Mouse (Mus musculus) midbrain, embryonic 10.5 days (tissue): ENCODE data around the gene Oit1. TPM values are rescaled to one million over a fixed set of nuclear protein-coding genes. Genes with fewer than 3 reads are reported as not detected.

Experiments used
- DNase-seq: peaks from one replicate; pipeline ENCODE4 v3.0.0-alpha.2; 2017; ENCODE audit warnings: low spot score
- H3K27ac ChIP-seq: fragments of 300-500 bp; sonication (generic); replicated peaks from 2 replicates; pipeline ENCODE4 v1.5.1; 2016; ENCODE audit warnings: mild to moderate bottlenecking
- H3K27me3 ChIP-seq: fragments of 300-500 bp; sonication (generic); 2 replicates; pipeline ENCODE4 v1.6.1; 2016; ENCODE audit warnings: low read depth, mild to moderate bottlenecking; ENCODE audit not compliant: poor library complexity, severe bottlenecking
- H3K36me3 ChIP-seq: fragments of 300-500 bp; sonication (generic); 2 replicates; pipeline ENCODE4 v1.6.1; 2016; ENCODE audit warnings: mild to moderate bottlenecking, moderate library complexity
- H3K4me1 ChIP-seq: fragments of 300-500 bp; sonication (generic); 2 replicates; pipeline ENCODE4 v1.6.1; 2016
- H3K4me3 ChIP-seq: fragments of 300-500 bp; sonication (generic); 2 replicates; pipeline ENCODE4 v1.5.1; 2016; ENCODE audit warnings: mild to moderate bottlenecking, moderate library complexity
- H3K9me3 ChIP-seq: fragments of 300-500 bp; sonication (generic); replicated peaks from 2 replicates; pipeline ENCODE4 v1.6.1; 2016; ENCODE audit warnings: mild to moderate bottlenecking
- WGBS: fragments of 180-500 bp; shearing (Covaris S2); methylation state at CpG from one replicate; pipeline ENCODE4 v1.1.7; 2016; 5-methylcytosine and 5-hydroxymethylcytosine counted together
- polyA plus RNA-seq: library from polyadenylated mRNA; unstranded; fragments of >200 nt; fragmentation: Nextera tagmentation; extraction: Ambion mirVana; gene quantifications from 2 replicates; pipeline ENCODE4 v1.2.1, GENCODE M21; 2016

Gene Oit1
- polyA plus RNA-seq, 1 experiment from 2014 or later: 0.09 TPM

DNA sequence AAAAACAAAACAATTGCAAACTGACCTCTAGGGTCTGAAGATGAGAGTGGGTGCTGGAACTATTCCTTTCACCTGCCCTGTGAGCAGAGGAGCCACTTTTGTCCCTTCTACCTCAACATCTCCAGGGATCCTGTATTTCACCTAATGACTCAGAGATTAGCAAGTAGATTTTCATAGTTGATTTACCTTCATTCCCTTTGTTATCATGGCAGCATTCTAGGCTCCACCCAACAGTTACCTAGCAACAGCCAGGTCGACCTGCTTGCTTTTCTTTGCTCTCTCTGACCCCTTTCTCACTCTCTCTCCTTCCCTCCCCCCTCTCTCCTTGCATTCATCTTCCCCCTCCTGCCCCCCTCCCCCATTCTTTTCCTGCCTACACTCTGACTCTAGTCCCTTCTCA, 11.4 kb downstream of the Oit1 start:
- DNase-seq: no peak
- Histone ChIP-seq H3K4me1 (peaks cover 36% of the 10 kb centered on the region), H3K27me3 (no peaks in the 10 kb centered on the region), H3K9me3 (no peaks in the 10 kb centered on the region), H3K36me3 (no peaks in the 10 kb centered on the region), H3K4me3 (no peak overlapping the region), H3K27ac (peak overlapping the region; percentile 69)
- WGBS: 0% methylated on average over 1 of the region's 1 CpGs

GRCm38 (mm10) chr14:8365833-8366232, 12.7 kb downstream of the Oit1 start:
- Histone ChIP-seq H3K4me1 (peaks cover 41% of the 10 kb centered on the region), H3K27ac (no peak overlapping the region), H3K27me3 (no peaks in the 10 kb centered on the region), H3K9me3 (no peaks in the 10 kb centered on the region), H3K36me3 (no peaks in the 10 kb centered on the region), H3K4me3 (no peak overlapping the region)
- WGBS: 72% methylated on average over 6 of the region's 6 CpGs
- no peak for DNase-seq

DNA sequence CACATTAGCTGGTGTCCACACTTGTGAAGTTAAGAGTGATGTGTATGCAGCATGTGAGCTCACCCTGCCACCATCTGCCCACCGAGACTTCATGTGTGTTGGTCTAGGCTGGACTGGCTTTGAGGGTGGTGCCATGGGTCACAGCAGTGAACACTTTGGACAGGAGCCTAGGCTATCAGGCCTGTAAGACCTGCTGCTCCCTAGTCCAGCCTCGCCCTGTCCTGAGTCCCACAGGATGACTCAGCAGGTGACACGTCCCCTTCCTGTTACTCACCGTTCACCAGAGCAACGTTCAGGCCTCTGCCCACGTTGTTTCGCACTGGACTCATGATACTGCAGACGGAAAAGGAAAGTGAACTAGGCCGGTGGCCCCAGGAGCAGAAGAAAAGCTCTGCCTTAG, 21.7 kb downstream of the Oit1 start:
- Histone ChIP-seq H3K27ac (no peak overlapping the region), H3K27me3 (no peaks in the 10 kb centered on the region), H3K4me1 (peaks cover 5% of the 10 kb centered on the region; the same call in 1 of the 2 replicates), H3K9me3 (no peaks in the 10 kb centered on the region), H3K36me3 (no peaks in the 10 kb centered on the region), H3K4me3 (no peak overlapping the region)
- WGBS: 93% methylated on average over 9 of the region's 9 CpGs
- no peak for DNase-seq

- WGBS: 42% methylated on average over 6 of the region's 6 CpGs
- DNase-seq: peak; percentile 80
- Histone ChIP-seq H3K27me3 (no peaks in the 10 kb centered on the region), H3K9me3 (no peaks in the 10 kb centered on the region), H3K4me3 (no peak overlapping the region), H3K4me1 (peaks cover 1% of the 10 kb centered on the region; the same call in 1 of the 2 replicates), H3K27ac (no peak overlapping the region), H3K36me3 (no peaks in the 10 kb centered on the region)
These were observed 22.5 kb downstream of the Oit1 start for GRCm38 (mm10) chr14:8355999-8356501.

- WGBS: 81% methylated on average over 9 of the region's 9 CpGs
- Histone ChIP-seq H3K4me1 (no peaks in the 10 kb centered on the region), H3K27me3 (no peaks in the 10 kb centered on the region)
These were observed 29.6 kb downstream of the Oit1 start for GRCm38 (mm10) chr14:8348927-8349326.

DNA sequence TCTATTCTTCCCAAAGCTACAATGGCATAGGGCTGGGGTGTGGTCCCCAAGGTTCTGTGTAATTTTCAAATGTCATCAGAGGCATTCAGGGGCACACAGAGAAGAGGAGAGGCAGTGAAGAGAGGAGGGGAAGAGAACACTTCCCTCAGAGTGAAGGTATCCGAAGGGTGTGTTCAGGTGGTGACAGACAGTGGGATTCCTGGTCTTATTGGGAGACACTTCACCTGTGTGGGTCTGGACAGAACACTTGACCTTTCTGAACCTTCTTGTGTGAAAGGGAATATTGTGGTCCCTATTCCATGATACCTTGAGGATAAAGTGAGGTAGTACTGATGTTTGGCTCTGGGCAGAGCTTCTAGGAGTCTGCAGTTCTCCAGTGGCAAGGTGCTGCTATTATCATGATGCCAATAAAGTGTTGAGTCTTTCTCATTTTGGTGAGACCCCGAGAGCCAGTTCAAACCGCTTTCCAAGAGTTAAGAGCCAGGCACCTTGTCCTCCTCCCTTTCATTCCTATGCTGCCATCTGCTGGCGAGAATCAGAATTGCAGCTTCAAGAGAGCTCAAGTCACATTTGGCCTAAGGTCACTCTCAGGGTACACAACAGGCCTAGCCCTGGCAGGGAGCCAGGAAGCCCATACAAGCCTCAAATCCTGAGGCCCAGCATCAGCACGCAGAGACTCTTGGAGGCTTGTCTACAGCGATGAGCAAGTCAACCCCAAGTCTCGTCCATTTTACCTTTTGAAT, 32.1 kb downstream of the Oit1 start:
- H3K4me3 ChIP-seq: no peak overlapping the region
- 26% methylated on average over 7 of the region's 7 CpGs for WGBS
- H3K9me3 ChIP-seq: no peaks in the 10 kb centered on the region
- DNase-seq: peak; percentile 87
- H3K27ac ChIP-seq: no peak overlapping the region
- no peaks in the 10 kb centered on the region for H3K36me3 ChIP-seq
- H3K4me1 ChIP-seq: no peaks in the 10 kb centered on the region
- no peaks in the 10 kb centered on the region for H3K27me3 ChIP-seq

More at GRCm38 (mm10) chr14:8348927-8349326, 29.6 kb downstream of the Oit1 start:
- no peak for DNase-seq
- H3K4me3 ChIP-seq: no peak overlapping the region
- no peaks in the 10 kb centered on the region for H3K36me3 ChIP-seq
- no peaks in the 10 kb centered on the region for H3K9me3 ChIP-seq
- no peak overlapping the region for H3K27ac ChIP-seq

- no peak overlapping the region for H3K4me3 ChIP-seq
- H3K27me3 ChIP-seq: no peaks in the 10 kb centered on the region
- H3K9me3 ChIP-seq: no peaks in the 10 kb centered on the region
- H3K27ac ChIP-seq: no peak overlapping the region
- DNase-seq: no peak
- WGBS: 74% methylated on average over 4 of the region's 4 CpGs
- no peaks in the 10 kb centered on the region for H3K36me3 ChIP-seq
- no peaks in the 10 kb centered on the region for H3K4me1 ChIP-seq
These were observed 33.0 kb downstream of the Oit1 start for GRCm38 (mm10) chr14:8345566-8345965.

- Histone ChIP-seq H3K9me3 (no peaks in the 10 kb centered on the region), H3K4me1 (no peaks in the 10 kb centered on the region), H3K4me3 (no peak overlapping the region), H3K27me3 (no peaks in the 10 kb centered on the region), H3K27ac (no peak overlapping the region), H3K36me3 (no peaks in the 10 kb centered on the region)
- no peak for DNase-seq
- 81% methylated on average over 4 of the region's 5 CpGs for WGBS
These were observed 35.9 kb downstream of the Oit1 start for GRCm38 (mm10) chr14:8342509-8343106.

DNA sequence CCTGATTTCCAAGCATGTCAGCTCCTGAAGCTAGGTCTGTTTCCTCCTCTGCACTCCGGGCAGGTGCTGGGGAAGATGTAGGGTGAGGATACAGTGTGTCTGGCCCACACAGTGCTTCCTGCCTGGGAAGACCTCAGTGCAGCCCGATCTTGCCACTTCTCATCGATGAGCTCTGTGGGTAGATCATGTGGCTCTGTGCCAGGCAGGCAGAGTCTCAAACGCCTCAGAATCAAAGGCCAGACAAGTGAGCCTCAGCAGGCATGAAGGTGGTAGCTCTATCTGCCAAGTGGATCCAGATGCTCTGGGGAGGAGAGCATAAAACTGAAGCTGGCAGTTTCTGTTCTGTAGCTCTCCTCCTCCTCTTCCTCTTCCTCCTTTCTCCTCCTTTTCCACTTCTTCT, 38.3 kb downstream of the Oit1 start:
- H3K9me3 ChIP-seq: no peaks in the 10 kb centered on the region
- WGBS: 86% methylated on average over 4 of the region's 4 CpGs
- no peak overlapping the region for H3K4me3 ChIP-seq
- no peak for DNase-seq
- H3K36me3 ChIP-seq: no peaks in the 10 kb centered on the region
- no peaks in the 10 kb centered on the region for H3K27me3 ChIP-seq
- no peak overlapping the region for H3K27ac ChIP-seq
- H3K4me1 ChIP-seq: no peaks in the 10 kb centered on the region

DNA sequence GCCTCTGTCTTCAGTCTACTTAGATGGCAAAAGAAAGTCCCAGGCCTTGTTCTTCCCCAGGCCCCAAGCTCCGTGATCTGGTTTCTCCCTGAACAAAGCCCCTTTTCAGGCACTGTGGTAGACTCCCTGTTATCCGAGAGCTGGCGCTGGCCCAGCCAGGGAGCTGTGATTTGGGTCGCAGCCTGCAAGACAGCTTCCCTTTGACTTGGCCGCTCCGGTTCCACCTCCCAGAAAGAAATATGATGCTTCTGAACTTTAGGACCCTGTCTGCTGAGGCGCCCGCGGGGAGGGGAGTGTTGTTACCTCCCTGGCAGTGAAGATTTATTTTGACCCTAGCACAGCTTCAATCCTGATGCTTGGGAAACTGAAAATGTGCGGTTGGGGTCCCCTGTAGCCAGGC, 42.6 kb downstream of the Oit1 start:
- peak; percentile 22 for DNase-seq
- Histone ChIP-seq H3K27ac (0 out of 2 replicates have a peak overlapping the region, but pooled peaks have one; percentile 23), H3K36me3 (no peaks in the 10 kb centered on the region), H3K9me3 (no peaks in the 10 kb centered on the region), H3K27me3 (no peaks in the 10 kb centered on the region), H3K4me3 (no peak overlapping the region), H3K4me1 (peaks cover 3% of the 10 kb centered on the region; the same call in 1 of the 2 replicates)
- WGBS: 64% methylated on average over 10 of the region's 10 CpGs

DNA sequence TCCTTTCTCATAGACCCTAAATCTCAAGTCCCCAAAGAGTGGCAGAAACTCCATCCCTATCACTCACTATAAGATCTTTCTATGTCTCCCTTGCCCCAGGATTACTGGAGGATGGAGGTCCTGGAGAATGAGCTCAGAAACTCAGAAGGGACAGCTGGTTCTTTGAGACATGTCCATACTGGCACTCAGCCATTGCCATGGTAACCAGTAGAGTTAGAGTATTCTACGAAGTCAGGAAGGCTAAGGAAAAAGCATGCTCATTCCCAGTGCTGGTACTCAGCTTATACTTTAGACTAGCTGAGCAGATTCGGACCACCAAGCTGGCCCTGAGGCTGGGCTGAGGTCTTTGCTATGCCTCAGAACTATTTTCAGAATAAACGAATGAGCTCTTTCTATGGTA, 44.0 kb downstream of the Oit1 start:
- no peak for DNase-seq
- Histone ChIP-seq H3K4me1 (peaks cover 9% of the 10 kb centered on the region), H3K36me3 (no peaks in the 10 kb centered on the region), H3K27ac (no peak overlapping the region), H3K4me3 (no peak overlapping the region), H3K9me3 (no peaks in the 10 kb centered on the region), H3K27me3 (no peaks in the 10 kb centered on the region)
- WGBS: 89% methylated on average over 3 of the region's 3 CpGs

DNA sequence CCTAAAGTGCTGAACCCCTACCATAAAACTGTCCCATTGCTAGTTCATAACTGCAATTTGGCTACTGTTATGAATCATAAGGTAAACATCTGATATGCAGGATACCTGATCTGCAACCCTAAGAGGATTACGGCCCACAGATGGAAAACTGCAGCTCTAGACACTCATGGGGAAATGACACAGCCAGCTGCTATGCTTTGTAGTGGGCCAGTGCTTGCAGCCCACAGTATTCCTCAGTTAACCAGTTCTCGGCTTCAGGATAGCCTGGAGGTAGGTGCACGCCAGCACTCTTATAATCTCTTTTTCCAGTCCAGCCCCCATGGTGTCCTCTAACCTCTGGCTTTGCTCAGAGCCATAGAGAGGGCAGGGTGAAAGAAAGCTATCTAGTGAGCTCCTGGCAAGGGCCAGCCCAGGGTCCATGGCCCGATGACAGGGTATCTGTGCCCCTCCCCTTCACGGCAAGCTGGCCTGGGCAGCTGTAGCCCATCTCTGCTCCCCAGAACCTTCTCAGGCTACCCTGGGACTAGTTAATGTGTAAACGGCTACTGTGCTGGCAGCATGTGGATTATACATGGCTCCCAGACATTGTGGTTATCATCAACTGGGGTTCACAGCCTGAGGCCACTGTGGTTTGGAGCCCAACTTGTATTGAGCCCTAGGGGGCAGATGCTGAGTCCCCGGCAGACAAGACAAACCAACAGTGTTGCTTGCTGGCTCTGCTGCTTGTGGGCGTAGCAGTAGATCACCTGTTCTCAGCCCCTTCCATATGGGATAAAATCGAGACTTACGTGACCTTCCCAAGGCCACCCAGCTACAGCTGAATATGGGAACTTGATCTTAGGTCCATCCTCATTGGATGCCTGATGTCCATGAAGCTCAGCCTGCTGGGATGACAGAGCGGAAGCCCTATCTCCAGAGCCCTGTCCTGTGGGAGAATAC, 46.0 kb downstream of the Oit1 start:
- 84% methylated on average over 11 of the region's 11 CpGs for WGBS
- H3K9me3 ChIP-seq: no peaks in the 10 kb centered on the region
- H3K4me3 ChIP-seq: no peak overlapping the region
- H3K36me3 ChIP-seq: no peaks in the 10 kb centered on the region
- H3K27ac ChIP-seq: no peak overlapping the region
- no peaks in the 10 kb centered on the region for H3K27me3 ChIP-seq
- no peak for DNase-seq
- peaks cover 16% of the 10 kb centered on the region for H3K4me1 ChIP-seq
